In the genomic region with DNA sequence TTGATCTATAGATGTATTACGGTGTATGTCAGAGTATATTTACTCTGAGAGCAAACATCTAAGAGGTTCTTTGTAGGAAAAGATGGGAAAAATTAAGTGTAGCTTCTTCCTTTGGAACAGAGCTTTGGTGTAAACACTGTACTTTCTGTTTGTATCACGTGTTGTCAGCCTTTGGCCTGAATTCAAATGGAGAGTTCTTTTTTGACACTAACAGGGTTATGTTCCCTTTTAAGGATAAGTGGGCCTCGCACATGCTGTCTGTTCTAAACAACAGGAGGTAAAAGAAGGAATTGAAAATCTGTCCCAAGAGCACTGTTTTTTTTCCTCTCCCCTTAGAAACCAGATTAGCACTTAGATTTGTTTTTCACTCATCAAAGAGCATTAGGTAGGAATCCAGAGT, we compare ENCODE assay signal across 11 mouse cellular contexts.
A peak's percentile ranks its signal among the peaks of the same experiment; 100 is the strongest.
DNase-seq lines count a peak whose midpoint lies in the region; ATAC-seq lines count a peak whose summit lies in the region.
"Had no signal": no experiment of that assay in that cellular context is flagged by ENCODE, and none has a peak within 500 bp of the region (broad histone marks: within the 10 kb centered on the region; RNA-seq: fewer than 3 reads in every experiment).

No protein-coding gene starts in this region.

- no peaks in the 10 kb centered on the region for H3K9me3 ChIP-seq in heart, embryonic 11.5 days (replicated peaks; ENCODE audit: control insufficient read depth, low read length)
- no peaks in the 10 kb centered on the region for H3K9me3 ChIP-seq in limb, embryonic 10.5 days (replicated peaks)
- no peaks in the 10 kb centered on the region for H3K9me3 ChIP-seq in hindbrain, embryonic 14.5 days (ENCODE audit: control insufficient read depth, low read length)
- no peaks in the 10 kb centered on the region for H3K9me3 ChIP-seq in liver, embryonic 12.5 days (replicated peaks)
- H3K9me3 ChIP-seq: liver, embryonic 13.5 days had no signal

- H3K9ac ChIP-seq in heart, embryonic 11.5 days (ENCODE audit: low read depth, low read length), result no peak overlapping the region
- no peak overlapping the region for H3K9ac ChIP-seq in hindbrain, embryonic 14.5 days
- no peak overlapping the region for H3K9ac ChIP-seq in liver, embryonic 12.5 days
- H3K9ac ChIP-seq: liver, embryonic 13.5 days had no signal

- H3K27me3 ChIP-seq in heart, embryonic 11.5 days (ENCODE audit: control insufficient read depth, insufficient read depth, low read length), result no peaks in the 10 kb centered on the region
- no peaks in the 10 kb centered on the region for H3K27me3 ChIP-seq in limb, embryonic 10.5 days (ENCODE audit: low read depth, poor library complexity, severe bottlenecking)
- H3K27me3 ChIP-seq in hindbrain, embryonic 14.5 days (ENCODE audit: control insufficient read depth, insufficient read depth, low read length), result no peaks in the 10 kb centered on the region
- H3K27me3 ChIP-seq in liver, embryonic 12.5 days (replicated peaks), result no peaks in the 10 kb centered on the region
- H3K27me3 ChIP-seq: liver, embryonic 13.5 days had no signal

- H3K4me1 ChIP-seq in heart, embryonic 11.5 days (ENCODE audit: control insufficient read depth, insufficient read depth, low read length), result peaks cover 5% of the 10 kb centered on the region
- peaks cover 18% of the 10 kb centered on the region for H3K4me1 ChIP-seq in limb, embryonic 10.5 days
- H3K4me1 ChIP-seq in hindbrain, embryonic 14.5 days (replicated peaks; ENCODE audit: control insufficient read depth, insufficient read depth, low read length), result 0 out of 2 replicates have a peak, but pooled peaks cover 3% of the 10 kb centered on the region
- no peaks in the 10 kb centered on the region for H3K4me1 ChIP-seq in liver, embryonic 12.5 days
- H3K4me1 ChIP-seq: liver, embryonic 13.5 days had no signal

- peaks cover 4% of the 10 kb centered on the region; the same call in 1 of the 2 replicates for H3K36me3 ChIP-seq in heart, embryonic 11.5 days (ENCODE audit: control insufficient read depth, insufficient read depth, low read length)
- H3K36me3 ChIP-seq in limb, embryonic 10.5 days, result peaks cover 2% of the 10 kb centered on the region; the same call in 1 of the 2 replicates
- H3K36me3 ChIP-seq in hindbrain, embryonic 14.5 days (replicated peaks; ENCODE audit: control insufficient read depth, insufficient read depth), result no peaks in the 10 kb centered on the region
- H3K36me3 ChIP-seq in liver, embryonic 12.5 days, result no peaks in the 10 kb centered on the region
- H3K36me3 ChIP-seq: liver, embryonic 13.5 days had no signal

- H3K4me3 ChIP-seq in heart, embryonic 11.5 days (ENCODE audit: low read depth, low read length), result no peak overlapping the region
- H3K4me3 ChIP-seq in limb, embryonic 10.5 days, result no peak overlapping the region
- H3K4me3 ChIP-seq in hindbrain, embryonic 14.5 days (replicated peaks; ENCODE audit: low read length), result no peak overlapping the region
- no peak overlapping the region for H3K4me3 ChIP-seq in liver, embryonic 12.5 days
- H3K4me3 ChIP-seq: liver, embryonic 13.5 days had no signal

- no peak overlapping the region for H3K27ac ChIP-seq in heart, embryonic 11.5 days (ENCODE audit: low read depth, low read length)
- 0 out of 2 replicates have a peak overlapping the region, but pooled peaks have one; percentile 36 for H3K27ac ChIP-seq in limb, embryonic 10.5 days
- H3K27ac ChIP-seq in hindbrain, embryonic 14.5 days, result no peak overlapping the region
- H3K27ac ChIP-seq in liver, embryonic 12.5 days, result no peak overlapping the region

- WGBS in heart, embryonic 11.5 days (ENCODE audit: insufficient replicate concordance), result 60% methylated on average over 3 of the region's 3 CpGs
- WGBS in limb, embryonic 10.5 days, result 78% methylated on average over 3 of the region's 3 CpGs
- WGBS in hindbrain, embryonic 14.5 days, result 53% methylated on average over 3 of the region's 3 CpGs
- 61% methylated on average over 3 of the region's 3 CpGs for WGBS in liver, embryonic 12.5 days (ENCODE audit: insufficient replicate concordance)

- no peak for ATAC-seq in heart, embryonic 11.5 days (replicated peaks; ENCODE audit: insufficient number of reproducible peaks, low FRiP score, low TSS enrichment)
- ATAC-seq in hindbrain, embryonic 14.5 days (ENCODE audit: low FRiP score), result no peak
- no peak for ATAC-seq in liver, embryonic 12.5 days

- peak; percentile 72 for DNase-seq in heart, adult 8-10 months (ENCODE audit: low spot score)
- peak; percentile 27 for DNase-seq in testis, postnatal 14 days (ENCODE audit: low spot score)
- DNase-seq in testis, postnatal 10 days (ENCODE audit: low spot score), result no peak
- DNase-seq in limb, embryonic 10.5 days (ENCODE audit: low spot score), result no peak
- DNase-seq in hindbrain, embryonic 14.5 days (ENCODE audit: low spot score), result no peak
- DNase-seq: cerebellum, adult 11-12 months; gastrocnemius, postnatal 36 days; liver, embryonic 13.5 days; right cerebral cortex, adult 18-20 months had no signal

- H3K4me2 ChIP-seq in heart, embryonic 11.5 days, result no peak overlapping the region
- no peak overlapping the region for H3K4me2 ChIP-seq in hindbrain, embryonic 14.5 days (replicated peaks)
- H3K4me2 ChIP-seq in liver, embryonic 12.5 days, result no peak overlapping the region
- H3K4me2 ChIP-seq: liver, embryonic 13.5 days had no signal

Comparison
In these comparisons a context has a peak if more than half of its experiments do, and no peak if none do; other contexts are left out.
1. DNase-seq: peak in heart, adult 8-10 months (single experiment) and testis, postnatal 14 days (single experiment); none in testis, postnatal 10 days (single experiment), limb, embryonic 10.5 days (single experiment) and hindbrain, embryonic 14.5 days (single experiment).